Mouse (Mus musculus) embryo, embryonic 11 days (tissue): ENCODE measurements around the gene Zfp772.
"Not testable (repeated sequence)": the region's sequence is repeated elsewhere in the genome, so short reads cannot be mapped to it uniquely, and the experiment has no call there.

Source experiments
- DNase-seq: peaks from one replicate; pipeline ENCODE4 v3.0.0-alpha.2; 2015

The Zfp772 gene

GRCm38 (mm10) chr7:7209313-7210151 is at the start of gene Zfp772:
Gene Zfp772 (minus strand): TSS chr7:7209998.
- DNase-seq = peak; percentile 42

GRCm38 (mm10) chr7:7247228-7247627 is 37.4 kb upstream of the Zfp772 start, which contains the start of gene Vmn2r29:
Gene Vmn2r29 (minus strand): TSS chr7:7247328.
- not testable (repeated sequence) for DNase-seq

- peak; percentile 77 for DNase-seq
Observed at GRCm38 (mm10) chr7:7188191-7188942, 21.4 kb downstream of the Zfp772 start.

GRCm38 (mm10) chr7:7187417-7188190 is 22.2 kb downstream of the Zfp772 start:
- peak; percentile 5 for DNase-seq

GRCm38 (mm10) chr7:7185897-7186296 is 23.9 kb downstream of the Zfp772 start:
- peak; percentile 1 for DNase-seq

GRCm38 (mm10) chr7:7171227-7172147 is 38.3 kb downstream of the Zfp772 start, which contains the start of gene Zfp418:
Gene Zfp418 (plus strand): TSS chr7:7171330.
- peak; percentile 75 for DNase-seq
